Mouse (Mus musculus): Measurements from ENCODE around the gene Fam193b. TPM values are rescaled to one million over a fixed set of nuclear protein-coding genes. Genes with fewer than 3 reads are reported as not detected.

The Fam193b gene
- total RNA-seq, 4 experiments from 2014 or later, result 84.9 to 113 (median 94.5) TPM

GRCm38 (mm10) chr13:55500575-55500974 is 70.3 kb downstream of the Fam193b start:
- DNase-seq (ENCODE audit: low spot score in 2 of 2), result no peak

DNA sequence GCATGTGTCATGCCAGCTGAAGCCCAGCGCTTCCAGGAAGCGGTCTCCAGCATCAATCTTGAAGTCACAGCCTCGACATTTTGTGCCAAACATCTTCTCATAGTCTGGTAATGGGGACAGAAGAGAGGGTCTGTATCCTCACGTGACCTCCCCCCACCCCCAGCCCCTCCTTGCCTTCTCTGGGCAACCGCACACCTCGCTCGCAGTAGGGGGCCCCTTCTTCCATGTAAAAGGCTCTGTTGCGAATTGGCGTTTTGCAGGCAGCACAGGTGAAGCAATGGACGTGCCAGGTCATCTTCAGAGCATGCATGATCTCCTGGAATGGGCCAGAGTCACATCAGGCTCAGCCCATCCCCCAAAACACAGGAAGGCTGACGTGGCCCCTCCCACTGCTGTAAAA is 72.0 kb downstream of the Fam193b start:
- DNase-seq (ENCODE audit: low spot score in 2 of 2), result no peak

GRCm38 (mm10) chr13:55496661-55497060 is 74.3 kb downstream of the Fam193b start:
- no peak for DNase-seq (ENCODE audit: low spot score in 2 of 2)

DNA sequence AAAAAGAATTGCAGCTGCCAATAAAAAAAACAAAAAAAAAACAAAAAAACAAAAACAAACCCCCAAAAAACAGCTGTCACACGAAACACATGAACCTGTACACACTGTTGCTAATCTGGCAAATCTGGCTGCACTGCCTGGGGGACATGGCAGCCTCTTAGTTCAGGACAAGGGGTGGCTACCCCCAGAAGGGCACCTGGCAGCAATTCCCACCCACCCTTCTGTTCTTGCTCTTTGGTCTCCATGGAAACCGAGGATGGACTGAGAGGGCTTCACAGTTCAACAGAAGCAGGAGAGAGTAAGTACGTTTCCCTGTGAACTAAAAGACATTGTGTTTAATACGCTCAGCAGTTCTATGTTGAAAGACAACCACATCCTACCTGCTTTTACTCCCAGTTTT is 75.2 kb downstream of the Fam193b start:
- DNase-seq (ENCODE audit: low spot score in 2 of 2), result no peak

GRCm38 (mm10) chr13:55494883-55495621 is 75.9 kb downstream of the Fam193b start:
- no peak for DNase-seq (ENCODE audit: low spot score in 2 of 2)

- DNase-seq (ENCODE audit: low spot score in 2 of 2), result no peak
These were observed 76.7 kb downstream of the Fam193b start for GRCm38 (mm10) chr13:55494257-55494656.

Small RNA genes within 50 kb of the gene (microRNA-seq; reads per million reads assigned to microRNA genes)
- gene Mir6945, result 6.1 to 7.3 reads per million in 2 experiments

Other genes starting within 250 kb of the Fam193b start
- gene Rab24, start 249.2 kb downstream of the Fam193b start, total RNA-seq (2022), result 10 to 100 TPM; 75.4 to 84.1 (median 80.8) TPM
- gene Mxd3, start 241.3 kb downstream of the Fam193b start, total RNA-seq (2022), result 1 to 10 TPM in 2 of 4 experiments, under 1 TPM in 2; 0.82 to 1.5 (median 1.0) TPM
- gene Lman2, start 208.3 kb downstream of the Fam193b start, total RNA-seq (2022), result 10 to 100 TPM; 56.6 to 72.8 (median 65.0) TPM
- gene Rgs14, start 201.4 kb downstream of the Fam193b start, total RNA-seq (2022), result 10 to 100 TPM; 86.8 to 97.9 (median 95.0) TPM
- gene Slc34a1, start 172.9 kb downstream of the Fam193b start, total RNA-seq (2022), result not detected
- not detected for gene Pfn3, start 155.9 kb downstream of the Fam193b start, total RNA-seq (2022)
- gene F12, start 144.3 kb downstream of the Fam193b start, total RNA-seq (2022), result 1 to 10 TPM in 1 of 4 experiments, under 1 TPM in 2, not detected in 1; 0.43 to 1.5 (median 0.74) TPM
- gene Grk6, start 126.0 kb downstream of the Fam193b start, total RNA-seq (2022), result 10 to 100 TPM; 61.4 to 74.2 (median 67.5) TPM
- 10 to 100 TPM; 57.5 to 73.5 (median 60.4) TPM for gene Prr7, start 106.9 kb downstream of the Fam193b start, total RNA-seq (2022)
- gene Dbn1, start 83.0 kb downstream of the Fam193b start, total RNA-seq (2022), result 100 to 1,000 TPM; 295 to 399 (median 333) TPM
- gene Pdlim7, start 57.4 kb downstream of the Fam193b start, total RNA-seq (2022), result 10 to 100 TPM; 88.7 to 99.2 (median 95.5) TPM
- gene Dok3, start 41.8 kb downstream of the Fam193b start, total RNA-seq (2022), result 10 to 100 TPM in 2 of 4 experiments, 1 to 10 TPM in 2; 6.4 to 20.4 (median 12.1) TPM
- gene Ddx41, start 34.5 kb downstream of the Fam193b start, total RNA-seq (2022), result 10 to 100 TPM; 54.4 to 64.1 (median 56.3) TPM
- gene Tmed9, start 2.6 kb upstream of the Fam193b start, total RNA-seq (2022), result 100 to 1,000 TPM; 124 to 139 (median 130) TPM
- 10 to 100 TPM; 21.5 to 28.7 (median 24.8) TPM for gene B4galt7, start 28.8 kb upstream of the Fam193b start, total RNA-seq (2022)
- gene Caml, start 51.9 kb upstream of the Fam193b start, total RNA-seq (2022), result 10 to 100 TPM; 41.5 to 54.7 (median 46.1) TPM
- 10 to 100 TPM; 41.8 to 48.4 (median 46.2) TPM for gene Ddx46, start 63.9 kb upstream of the Fam193b start, total RNA-seq (2022)
- gene B230219D22Rik, start 122.0 kb upstream of the Fam193b start, total RNA-seq (2022), result 10 to 100 TPM; 67.1 to 69.6 (median 68.9) TPM
- 10 to 100 TPM; 68.6 to 75.2 (median 72.6) TPM for gene Txndc15, start 143.5 kb upstream of the Fam193b start, total RNA-seq (2022)
- gene Pcbd2, start 156.2 kb upstream of the Fam193b start, total RNA-seq (2022), result 10 to 100 TPM; 28.8 to 41.8 (median 38.5) TPM
- under 1 TPM; 0.29 to 0.64 (median 0.48) TPM for gene Catsper3, start 213.4 kb upstream of the Fam193b start, total RNA-seq (2022)

Data from layer of hippocampus, adult 8-10 months (tissue).